Mouse (Mus musculus): ENCODE results near the gene Setd5.

Gene Setd5

DNA sequence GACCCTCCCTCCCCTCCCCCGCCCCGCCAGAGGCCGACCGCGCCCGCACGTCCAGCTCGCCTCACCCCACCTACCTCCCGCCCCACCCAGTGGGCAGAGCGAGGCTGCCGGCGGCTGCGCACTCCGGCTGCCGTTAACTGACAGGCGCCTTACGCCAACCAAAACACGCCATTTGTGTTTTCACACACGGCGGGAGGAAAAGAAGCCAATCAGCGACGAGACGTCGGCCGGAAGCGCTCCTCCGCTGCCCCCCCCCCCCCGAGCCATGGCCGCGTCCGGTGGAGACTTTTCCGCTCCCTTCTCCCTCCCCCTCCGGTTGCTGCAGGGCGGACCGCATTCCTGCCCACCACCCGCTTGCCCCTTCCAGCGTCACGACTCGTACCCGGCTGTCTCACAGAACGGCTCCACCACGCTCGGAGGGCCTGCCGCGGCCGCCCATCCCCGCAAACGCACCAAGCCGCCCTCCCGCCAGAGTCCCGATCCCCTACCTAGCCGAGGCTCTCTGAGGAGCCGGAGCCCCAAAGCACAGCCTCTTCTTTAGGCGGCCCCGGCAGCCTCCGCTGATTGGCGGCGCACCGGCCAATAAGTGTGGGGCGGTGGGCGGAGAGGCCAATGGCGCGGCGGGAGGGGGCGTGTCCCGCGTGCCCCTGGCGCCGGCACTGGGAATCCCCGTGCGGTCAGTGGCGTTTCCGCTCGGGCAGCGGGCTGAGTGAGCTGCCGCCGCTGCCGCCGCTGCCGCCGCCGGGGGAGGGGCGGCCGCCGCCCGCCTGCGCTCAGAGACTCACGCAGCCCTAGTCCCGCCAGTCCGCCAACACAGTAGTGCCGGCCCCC is at the start of gene Setd5:
Setd5 (plus strand) TSS at position 680 of the 831 bp plus-strand sequence.
- peak; percentile 98 for DNase-seq (ENCODE audit: low spot score)

- DNase-seq (ENCODE audit: low spot score) = no peak
These were observed 49.7 kb upstream of the Setd5 start for GRCm38 (mm10) chr6:113027446-113027845.

GRCm38 (mm10) chr6:113029006-113029405 is 48.2 kb upstream of the Setd5 start:
- DNase-seq (ENCODE audit: low spot score) = no peak

DNA sequence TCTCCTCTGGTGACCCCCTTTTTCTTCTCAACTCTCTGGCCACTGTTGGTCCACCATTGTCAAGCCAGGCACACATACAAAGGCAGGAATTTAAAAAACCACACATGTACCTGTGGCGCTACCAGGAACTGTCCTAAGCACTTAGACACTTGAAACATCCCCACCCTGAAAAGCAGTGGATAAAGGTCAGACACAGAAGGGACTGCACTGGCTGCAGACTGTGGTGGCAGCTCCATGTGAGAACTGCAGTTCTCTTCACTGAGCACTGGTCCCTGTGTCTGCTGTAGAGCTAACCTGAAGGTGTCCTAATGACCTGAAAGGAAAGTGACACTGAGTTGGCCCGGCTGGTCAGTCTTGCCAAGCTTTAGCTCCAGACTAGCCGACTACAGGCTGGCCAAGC is 46.6 kb upstream of the Setd5 start:
- DNase-seq (ENCODE audit: low spot score) = no peak

GRCm38 (mm10) chr6:113030970-113031660 is 46.0 kb upstream of the Setd5 start:
- DNase-seq (ENCODE audit: low spot score) = no peak

GRCm38 (mm10) chr6:113032121-113032520 is 45.0 kb upstream of the Setd5 start:
- no peak for DNase-seq (ENCODE audit: low spot score)

DNA sequence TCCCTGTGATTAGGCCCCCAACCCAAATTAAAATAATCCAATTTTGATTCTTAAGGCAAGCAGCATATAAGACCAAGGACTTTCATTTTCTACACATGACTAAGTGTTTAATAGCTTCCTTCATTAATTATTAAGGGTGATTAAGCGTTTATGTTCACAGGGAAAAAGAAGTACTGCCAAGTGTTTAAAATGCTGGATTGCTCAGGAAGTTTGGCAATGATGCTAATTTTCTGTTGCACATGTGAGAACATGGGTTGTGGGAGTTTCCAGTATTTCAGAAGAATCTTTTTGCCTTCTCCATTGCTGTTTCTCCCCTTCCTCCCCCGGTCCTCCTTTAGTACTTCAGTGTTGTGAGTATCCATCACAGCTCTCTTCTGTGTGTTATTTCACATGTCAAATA is 44.0 kb upstream of the Setd5 start:
- DNase-seq (ENCODE audit: low spot score) = no peak

DNA sequence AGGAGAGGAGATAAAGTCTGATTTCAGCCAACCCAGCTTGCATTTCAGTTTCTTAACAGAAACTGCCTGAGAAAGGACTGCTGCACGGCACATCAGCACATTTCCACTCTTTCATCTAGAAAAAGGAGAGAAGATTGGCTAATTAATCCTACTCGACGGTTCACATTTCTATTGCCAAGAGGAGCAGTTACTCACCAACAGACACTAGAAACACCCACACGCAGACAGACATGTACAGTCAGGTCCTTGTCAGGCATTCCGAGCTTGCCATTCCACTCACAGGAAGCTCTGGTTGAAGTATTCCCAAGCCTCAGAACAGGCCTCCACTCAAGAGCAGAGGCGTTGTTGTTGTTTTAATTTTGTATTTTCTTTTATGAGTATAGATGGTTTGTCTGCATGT is 42.7 kb upstream of the Setd5 start:
- DNase-seq (ENCODE audit: low spot score) = no peak

- no peak for DNase-seq (ENCODE audit: low spot score)
These were observed 40.5 kb upstream of the Setd5 start for GRCm38 (mm10) chr6:113036463-113037175.

GRCm38 (mm10) chr6:113037946-113038734 is 39.0 kb upstream of the Setd5 start:
- peak; percentile 25 for DNase-seq (ENCODE audit: low spot score)

DNA sequence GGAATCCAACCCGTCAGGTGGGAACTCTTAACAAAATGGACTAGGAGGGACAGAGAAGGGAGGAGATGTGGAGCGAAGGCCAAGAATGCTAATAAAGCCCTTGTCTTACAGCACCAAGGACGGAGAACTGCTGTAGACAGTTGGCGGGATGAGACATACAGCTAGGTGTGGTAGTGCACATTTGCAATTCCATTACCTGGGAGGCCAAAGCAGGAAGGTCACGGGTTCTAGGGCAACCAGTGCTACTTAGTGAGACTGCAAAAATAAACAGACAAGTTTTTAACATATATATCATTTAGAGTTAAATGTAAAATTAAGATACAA is 38.5 kb upstream of the Setd5 start:
- no peak for DNase-seq (ENCODE audit: low spot score)

- no peak for DNase-seq (ENCODE audit: low spot score)
These were observed 36.8 kb upstream of the Setd5 start for GRCm38 (mm10) chr6:113040319-113040718.

GRCm38 (mm10) chr6:113041215-113041990 is 35.8 kb upstream of the Setd5 start:
- DNase-seq (ENCODE audit: low spot score) = no peak

DNA sequence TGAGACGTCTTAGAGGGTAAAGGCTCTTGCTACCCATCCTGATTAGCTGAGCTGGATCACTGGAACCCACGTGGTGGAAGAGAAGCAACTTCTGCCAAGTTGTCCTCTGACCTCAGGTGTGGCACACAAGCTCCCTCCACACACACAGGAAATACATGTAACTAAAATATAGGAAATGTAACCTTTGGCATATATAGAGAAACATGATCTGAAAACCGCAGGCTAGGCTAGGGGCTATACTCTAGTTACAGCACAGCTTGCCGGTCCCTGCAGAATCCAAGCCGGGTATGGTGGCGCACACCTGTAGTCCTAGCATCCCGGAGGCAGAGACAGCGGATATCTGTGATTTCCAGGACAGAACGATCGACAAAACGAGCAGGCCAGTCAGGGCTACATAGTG is 31.6 kb upstream of the Setd5 start:
- DNase-seq (ENCODE audit: low spot score) = no peak

DNA sequence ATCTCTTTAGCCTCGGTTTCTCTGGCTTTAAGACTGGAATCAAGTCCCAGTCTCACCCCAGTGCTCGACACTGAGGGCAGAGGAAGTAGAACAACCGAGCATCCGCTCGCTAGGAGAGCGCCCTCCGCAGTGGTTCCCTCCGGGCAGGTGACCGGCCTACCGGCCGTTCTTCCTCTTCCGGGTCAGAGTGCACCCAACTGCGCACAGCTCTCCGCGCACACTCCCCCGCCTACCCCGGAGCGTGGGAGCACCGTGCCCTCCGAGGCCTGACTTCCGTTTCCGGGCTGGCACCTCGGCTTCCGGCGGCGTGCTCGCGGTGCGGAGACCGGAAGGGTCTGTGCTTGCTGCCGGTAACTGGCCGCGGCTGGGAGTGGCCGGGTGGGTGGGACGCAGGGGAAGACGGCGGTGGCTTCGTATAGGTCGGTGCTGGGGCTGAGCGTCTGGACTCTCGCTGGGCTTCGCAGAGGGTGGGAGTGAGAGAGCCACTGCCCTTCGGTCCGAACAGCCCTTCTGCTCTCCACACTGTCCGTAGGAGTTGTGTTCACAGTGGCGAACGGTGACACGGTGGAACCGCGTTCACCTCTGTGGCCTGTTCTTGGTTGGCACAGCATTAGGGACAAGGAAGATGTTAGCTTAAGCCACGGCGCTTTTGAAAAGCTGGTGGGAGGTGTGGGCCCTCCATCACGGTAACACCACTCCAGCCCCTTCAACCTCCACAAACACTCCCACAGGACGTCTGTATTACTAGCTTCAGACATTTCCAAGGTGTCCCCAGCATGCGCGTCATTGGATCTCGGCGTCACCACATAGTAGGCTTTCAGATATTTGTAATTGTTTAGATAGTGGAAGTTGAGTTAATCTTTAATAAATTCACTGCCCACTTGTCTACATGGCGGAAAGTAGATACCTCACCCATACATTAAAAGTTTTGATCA is 30.9 kb upstream of the Setd5 start, which contains the start of gene Thumpd3:
Thumpd3 (plus strand) TSS at position 185 of the 935 bp plus-strand sequence.
- peak; percentile 93 for DNase-seq (ENCODE audit: low spot score)

DNA sequence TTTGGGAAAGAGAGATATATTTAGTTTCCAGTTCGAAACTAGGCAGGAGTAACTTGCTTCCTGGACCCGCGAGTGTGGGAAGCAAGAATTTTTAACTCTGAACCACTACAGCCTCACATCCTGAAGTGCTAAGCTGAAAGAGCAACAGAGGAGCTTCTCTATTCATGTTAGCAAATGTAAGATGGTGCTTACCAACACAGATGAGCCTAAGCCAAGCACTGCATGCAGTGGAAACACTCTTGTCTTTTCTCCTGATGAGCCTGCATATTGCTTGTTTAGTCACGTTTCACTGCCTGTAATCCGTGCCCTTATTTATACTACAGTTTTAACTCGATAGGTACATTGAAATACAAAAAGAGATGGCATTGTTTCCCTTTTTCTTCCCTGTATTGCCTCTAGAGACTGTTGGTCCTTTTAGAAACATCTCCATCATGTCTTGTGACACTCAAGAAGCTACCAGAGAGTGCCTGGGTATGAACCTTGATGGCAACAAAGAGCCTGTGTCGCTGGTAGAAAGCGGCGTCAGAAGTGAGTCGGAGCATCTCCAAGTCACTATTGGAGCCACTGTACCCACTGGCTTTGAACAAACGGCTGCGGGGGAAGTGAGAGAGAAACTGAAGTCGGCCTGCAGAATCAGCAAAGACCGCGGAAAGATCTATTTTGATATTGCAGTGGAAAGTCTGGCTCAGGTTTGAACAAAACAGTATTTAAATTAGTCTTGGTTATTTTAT is 30.0 kb upstream of the Setd5 start:
- no peak for DNase-seq (ENCODE audit: low spot score)

GRCm38 (mm10) chr6:113048371-113048770 is 28.8 kb upstream of the Setd5 start:
- DNase-seq (ENCODE audit: low spot score) = no peak

DNA sequence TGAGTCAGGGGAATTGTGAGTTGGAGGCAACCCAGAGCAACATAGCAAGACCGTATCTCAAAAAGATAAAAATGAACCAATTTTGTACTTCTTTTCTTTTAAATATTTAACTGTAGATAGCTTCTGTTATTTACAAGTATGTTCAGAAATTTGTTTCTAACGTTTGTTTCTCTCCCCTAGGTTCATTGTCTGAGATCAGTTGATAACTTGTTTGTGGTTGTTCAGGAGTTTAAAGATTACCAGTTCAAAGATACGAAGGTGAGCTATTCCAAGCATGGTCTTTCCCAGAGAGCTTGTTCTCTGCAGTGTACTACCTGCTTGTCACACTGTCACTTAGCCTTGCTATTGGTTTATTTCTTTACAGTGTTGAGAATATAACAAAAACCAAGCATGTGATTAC is 28.0 kb upstream of the Setd5 start:
- DNase-seq (ENCODE audit: low spot score) = no peak

- DNase-seq (ENCODE audit: low spot score) = no peak
These were observed 24.2 kb upstream of the Setd5 start for GRCm38 (mm10) chr6:113052972-113053371.

All from ovary, adult 18-20 months (tissue).